Mouse (Mus musculus) testis, adult 2 months (tissue): ENCODE measurements around the gene Akt1s1.

ENCODE experiments used
- CTCF ChIP-seq: fragments of 200-500 bp; IDR thresholded peaks from 2 replicates; pipeline ENCODE4 v1.5.1; 2012; ENCODE audit warnings: low read depth, mild to moderate bottlenecking, inconsistent platforms, low read length, moderate library complexity; ENCODE audit not compliant: control insufficient read depth, insufficient read depth, insufficient replicate concordance
- POLR2A ChIP-seq: fragments of 200-500 bp; IDR thresholded peaks from 2 replicates; pipeline ENCODE4 v1.6.1; 2012; ENCODE audit warnings: low read depth, mild to moderate bottlenecking, inconsistent platforms, low read length, moderate library complexity; ENCODE audit not compliant: control insufficient read depth

DNA sequence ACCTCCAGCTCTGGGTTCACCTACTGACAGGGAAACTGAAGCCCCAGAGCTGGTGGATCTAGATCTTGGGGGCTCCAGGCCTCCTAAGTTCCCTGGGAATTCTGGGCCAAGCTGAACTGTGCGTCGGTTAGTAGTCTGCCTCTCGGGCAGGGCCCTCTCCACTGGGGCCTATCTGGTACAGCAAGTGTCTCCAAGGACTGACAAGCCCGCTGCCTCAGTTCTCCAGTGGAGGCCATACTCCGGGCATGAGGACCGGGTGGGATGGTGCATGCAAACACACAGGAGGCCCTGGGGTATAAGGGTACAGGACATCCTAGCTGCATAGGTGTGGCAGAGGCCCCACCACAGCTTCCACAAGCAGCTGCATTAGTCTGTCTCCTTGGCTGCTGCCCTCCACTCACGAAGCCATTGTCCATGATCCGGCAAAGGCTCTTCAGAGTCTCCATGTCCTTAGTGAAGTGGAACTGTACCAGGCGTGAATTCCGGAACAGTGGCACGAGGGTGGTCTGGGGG lies 15.2 kb downstream of the Akt1s1 start:
- TF ChIP-seq CTCF (no peak), POLR2A (peak; percentile 27; the same call in 1 of the 2 replicates)
